Mouse (Mus musculus) ES-Bruce4 (cell line): ENCODE results near the gene Vamp4. TPM values are rescaled to one million over a fixed set of nuclear protein-coding genes. Genes with fewer than 3 reads are reported as not detected.

Experiments
- H3K27ac ChIP-seq: 2 replicates; pipeline ENCODE4 v1.5.1; 2012; ENCODE audit warnings: low read length, inconsistent platforms; ENCODE audit not compliant: insufficient read depth
- H3K27me3 ChIP-seq: 2 replicates; pipeline ENCODE4 v1.6.1; 2012; ENCODE audit warnings: mild to moderate bottlenecking, low read length, inconsistent platforms; ENCODE audit not compliant: control insufficient read depth, poor library complexity, insufficient read depth, severe bottlenecking
- H3K36me3 ChIP-seq: 2 replicates; pipeline ENCODE4 v1.6.1; 2012; ENCODE audit warnings: inconsistent platforms, mild to moderate bottlenecking, low read length, moderate library complexity; ENCODE audit not compliant: control insufficient read depth, poor library complexity, insufficient read depth, severe bottlenecking
- H3K4me1 ChIP-seq: one replicate; pipeline ENCODE4 v1.8.1; 2011; ENCODE audit warnings: low read length; ENCODE audit not compliant: control insufficient read depth, insufficient read depth
- H3K4me3 ChIP-seq: 2 replicates; pipeline ENCODE4 v1.5.1; 2011; ENCODE audit warnings: low read depth, mild to moderate bottlenecking, low read length
- H3K9ac ChIP-seq: 2 replicates; pipeline ENCODE4 v1.6.1; 2012; ENCODE audit warnings: low read depth, mild to moderate bottlenecking, inconsistent platforms; ENCODE audit not compliant: poor library complexity, severe bottlenecking
- H3K9me3 ChIP-seq: replicated peaks from 2 replicates; pipeline ENCODE4 v1.6.1; 2012; ENCODE audit warnings: mild to moderate bottlenecking, low read length, inconsistent platforms; ENCODE audit not compliant: control insufficient read depth, poor library complexity, insufficient read depth, severe bottlenecking
- CTCF ChIP-seq: IDR thresholded peaks from one replicate; pipeline ENCODE4 v1.8.1; 2011; ENCODE audit warnings: low read depth, low read length
- EP300 ChIP-seq: IDR thresholded peaks from 2 replicates; pipeline ENCODE4 v1.6.1; 2011; ENCODE audit warnings: low read depth, low read length; ENCODE audit not compliant: insufficient read depth
- POLR2A ChIP-seq: IDR thresholded peaks from one replicate; pipeline ENCODE4 v1.8.1; 2011; ENCODE audit warnings: low read length; ENCODE audit not compliant: insufficient read depth
- polyA plus RNA-seq: library from polyadenylated mRNA; stranded (reverse); fragments of >200 nt; gene quantifications from 2 replicates; pipeline ENCODE4 v1.2.4, GENCODE M21; 2011; ENCODE audit warnings: low read depth; ENCODE audit not compliant: missing spikeins, insufficient read depth, insufficient read length

Gene Vamp4
- polyA plus RNA-seq, 1 experiment, result 31.1 TPM

DNA sequence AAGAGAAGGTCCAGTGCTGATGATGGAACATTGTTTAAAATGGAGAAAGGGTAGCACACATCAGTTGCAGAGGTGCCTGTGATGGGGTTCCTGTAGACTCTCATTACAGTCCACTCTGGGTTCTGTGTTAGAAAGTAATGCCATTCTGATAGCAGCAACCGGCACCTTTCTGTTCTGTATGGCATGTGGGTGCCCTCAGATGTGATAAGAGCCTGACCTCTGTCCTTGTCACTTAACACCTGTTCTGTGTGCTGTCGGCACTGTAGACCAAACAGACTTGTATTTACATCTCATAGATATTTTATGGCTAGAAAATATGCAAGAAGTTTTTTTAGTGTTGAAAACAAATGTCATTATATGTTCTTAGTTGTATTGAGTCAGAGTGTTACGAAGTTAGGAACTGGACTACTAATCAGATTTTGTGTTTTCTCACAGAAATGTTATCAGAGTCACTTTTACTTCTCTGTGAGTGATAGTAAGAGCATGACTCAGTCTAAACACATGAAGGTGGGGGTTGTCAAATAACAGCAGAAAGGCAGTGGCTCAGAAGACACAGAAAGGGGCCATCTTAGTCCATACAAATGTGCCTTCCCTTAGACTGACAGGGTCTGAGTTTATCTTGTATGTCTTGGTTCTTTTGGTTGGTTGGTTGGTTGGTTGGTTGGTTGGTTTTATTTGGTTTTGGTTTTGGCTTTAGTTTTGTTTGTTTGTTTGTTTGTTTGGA is 27.2 kb downstream of the Vamp4 start:
- H3K27me3 ChIP-seq, result no peaks in the 10 kb centered on the region
- no peaks in the 10 kb centered on the region for H3K9me3 ChIP-seq
- no peaks in the 10 kb centered on the region for H3K4me1 ChIP-seq
- no peaks in the 10 kb centered on the region for H3K36me3 ChIP-seq
- H3K9ac ChIP-seq, result no peak overlapping the region
- H3K4me3 ChIP-seq, result no peak overlapping the region
- TF ChIP-seq POLR2A (no peak), EP300 (no peak), CTCF (no peak)
- no peak overlapping the region for H3K27ac ChIP-seq

DNA sequence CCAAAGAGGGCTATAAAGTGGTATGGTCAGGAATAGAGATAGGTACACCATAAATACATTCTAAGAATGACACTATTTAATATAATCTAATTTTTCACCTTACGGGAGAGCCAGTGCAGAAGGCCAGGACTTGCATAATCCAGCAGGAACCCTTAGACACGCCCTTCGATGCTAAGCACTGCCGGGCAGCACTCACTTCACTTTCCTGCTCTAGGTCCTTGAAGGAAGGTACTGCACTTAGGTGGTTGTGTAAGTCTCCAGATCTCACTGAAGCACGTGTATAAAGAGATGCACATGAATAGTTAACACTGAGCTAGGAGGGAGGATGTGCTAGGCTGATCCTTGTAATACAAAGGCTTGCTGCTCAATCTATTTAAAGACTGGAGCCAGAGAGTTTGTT is 29.3 kb downstream of the Vamp4 start:
- TF ChIP-seq CTCF, result no peak
- TF ChIP-seq EP300, result no peak
- no peak for TF ChIP-seq POLR2A
- no peaks in the 10 kb centered on the region for H3K27me3 ChIP-seq
- no peaks in the 10 kb centered on the region for H3K9me3 ChIP-seq
- no peak overlapping the region for H3K27ac ChIP-seq
- H3K9ac ChIP-seq, result no peak overlapping the region
- H3K4me1 ChIP-seq, result no peaks in the 10 kb centered on the region
- H3K4me3 ChIP-seq, result no peak overlapping the region
- no peaks in the 10 kb centered on the region for H3K36me3 ChIP-seq

DNA sequence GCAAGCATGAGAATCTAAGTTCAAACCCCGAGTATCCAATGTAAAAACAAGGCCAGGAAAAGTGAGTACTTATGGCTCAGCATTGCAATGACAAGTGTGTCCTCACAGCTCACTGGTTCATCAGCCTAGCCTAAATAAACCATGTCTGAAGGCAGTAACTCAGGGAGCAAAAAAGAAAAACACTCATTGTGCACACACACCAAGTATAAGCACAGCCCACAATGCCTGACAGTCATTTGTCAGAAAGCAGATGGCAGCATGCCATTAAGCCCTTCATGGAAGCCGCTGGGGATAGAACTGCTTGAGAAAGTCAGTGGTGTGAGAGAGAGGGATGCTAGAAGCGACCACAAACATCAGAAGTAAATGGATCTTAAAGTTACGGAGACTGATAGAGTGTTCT is 31.0 kb downstream of the Vamp4 start:
- no peaks in the 10 kb centered on the region for H3K27me3 ChIP-seq
- no peak overlapping the region for H3K9ac ChIP-seq
- TF ChIP-seq POLR2A, result no peak
- TF ChIP-seq CTCF, result no peak
- no peak overlapping the region for H3K4me3 ChIP-seq
- H3K4me1 ChIP-seq, result no peaks in the 10 kb centered on the region
- no peaks in the 10 kb centered on the region for H3K36me3 ChIP-seq
- H3K27ac ChIP-seq, result no peak overlapping the region
- no peaks in the 10 kb centered on the region for H3K9me3 ChIP-seq

DNA sequence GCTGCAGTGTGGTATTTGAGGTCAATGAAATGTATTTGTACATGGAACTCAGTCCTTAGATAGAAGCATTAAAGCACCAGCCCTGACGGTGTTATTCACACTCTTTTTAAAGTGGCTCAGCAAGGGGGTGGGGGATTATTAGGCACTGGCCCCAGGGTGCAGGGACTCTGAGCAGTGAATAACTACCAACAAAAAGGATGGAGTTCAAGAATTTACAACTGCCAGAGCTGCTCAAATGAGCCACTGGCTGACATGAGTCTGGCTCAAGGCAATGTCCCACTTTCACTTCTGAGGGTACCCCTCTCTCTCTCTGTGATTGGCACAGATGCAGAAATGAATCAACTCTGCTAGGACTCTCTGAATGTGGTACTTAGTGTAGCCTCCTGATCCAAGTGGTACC is 37.8 kb downstream of the Vamp4 start:
- Histone ChIP-seq H3K27me3 (no peaks in the 10 kb centered on the region), H3K9ac (no peak overlapping the region), H3K9me3 (no peaks in the 10 kb centered on the region), H3K4me3 (no peak overlapping the region), H3K4me1 (no peaks in the 10 kb centered on the region), H3K36me3 (no peaks in the 10 kb centered on the region), H3K27ac (no peak overlapping the region)
- TF ChIP-seq EP300 (no peak), CTCF (no peak), POLR2A (no peak)

DNA sequence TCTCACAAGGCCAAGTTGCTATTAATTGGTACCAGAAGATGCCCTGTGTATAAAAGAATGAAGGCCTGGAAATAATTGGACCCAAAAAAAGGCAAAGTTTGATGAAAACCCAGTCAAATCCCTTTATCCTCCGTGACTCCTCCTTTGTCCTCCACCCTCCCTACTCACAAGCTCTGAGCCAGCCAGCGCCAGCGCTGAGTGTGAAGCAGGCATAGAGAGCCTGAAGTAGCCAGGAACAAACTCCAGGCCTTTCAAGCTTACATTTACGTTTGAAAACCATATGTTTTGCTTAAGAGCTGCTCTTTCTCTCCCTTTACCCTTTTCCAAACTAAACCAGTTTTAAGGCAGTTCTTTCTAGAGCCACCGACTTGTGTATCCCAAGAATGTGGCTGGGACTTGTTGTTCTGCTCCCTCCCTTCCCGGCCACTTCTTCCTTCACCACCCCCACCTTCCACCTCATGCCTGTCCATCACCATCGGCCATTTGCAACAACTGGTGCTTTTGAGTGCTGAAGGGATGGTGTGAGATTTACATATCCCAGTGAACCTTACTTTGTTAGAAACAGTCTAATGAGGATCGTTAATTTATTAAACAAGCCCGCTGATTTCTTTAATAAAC is 39.4 kb downstream of the Vamp4 start:
- Histone ChIP-seq H3K27ac (no peak overlapping the region), H3K4me1 (no peaks in the 10 kb centered on the region), H3K4me3 (no peak overlapping the region), H3K27me3 (no peaks in the 10 kb centered on the region), H3K9me3 (peaks cover 4% of the 10 kb centered on the region; the same call in 1 of the 2 replicates), H3K9ac (no peak overlapping the region), H3K36me3 (no peaks in the 10 kb centered on the region)
- TF ChIP-seq EP300, result no peak
- no peak for TF ChIP-seq POLR2A
- no peak for TF ChIP-seq CTCF

DNA sequence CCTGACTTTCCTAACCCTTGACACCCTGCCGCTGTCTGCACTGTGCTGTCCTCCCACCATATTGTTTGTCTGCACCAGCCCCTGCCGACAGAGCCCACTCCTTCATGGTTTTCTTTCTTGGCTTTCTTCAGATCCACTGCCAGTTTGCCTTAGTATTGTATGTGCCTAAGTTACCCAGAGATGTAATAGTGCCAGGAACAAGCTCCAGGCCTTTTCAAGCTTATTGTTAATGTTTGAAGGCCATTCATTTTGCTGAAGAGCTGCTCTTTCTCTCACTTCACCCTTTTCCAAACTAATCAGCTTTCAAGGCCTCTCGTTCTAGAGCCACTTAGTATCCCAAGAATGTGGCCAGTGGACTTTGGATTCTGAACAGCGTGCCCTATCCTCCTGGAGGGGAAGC is 40.9 kb downstream of the Vamp4 start:
- no peaks in the 10 kb centered on the region for H3K27me3 ChIP-seq
- H3K36me3 ChIP-seq, result no peaks in the 10 kb centered on the region
- no peak overlapping the region for H3K4me3 ChIP-seq
- no peaks in the 10 kb centered on the region for H3K4me1 ChIP-seq
- no peak for TF ChIP-seq CTCF
- TF ChIP-seq EP300, result no peak
- no peak for TF ChIP-seq POLR2A
- H3K27ac ChIP-seq, result no peak overlapping the region
- H3K9ac ChIP-seq, result no peak overlapping the region
- H3K9me3 ChIP-seq, result peaks cover 13% of the 10 kb centered on the region
